Mouse (Mus musculus) stomach, postnatal 0 days (tissue): Measurements from ENCODE around the gene Naa35.

Experiments used
- CTCF ChIP-seq: IDR thresholded peaks from 2 replicates; pipeline ENCODE4 v1.5.1; 2016; ENCODE audit warnings: antibody characterized with exemption, low read depth, mild to moderate bottlenecking, moderate library complexity
- EP300 ChIP-seq: optimal IDR thresholded peaks from 2 replicates; pipeline ENCODE3; 2016; ENCODE audit warnings: antibody characterized with exemption

- TF ChIP-seq CTCF (no peak), EP300 (no peak)
These were observed 32.8 kb upstream of the Naa35 start for GRCm38 (mm10) chr13:59552286-59552685.
